Mouse (Mus musculus): ENCODE results near the gene Rgsl1. TPM values are rescaled to one million over a fixed set of nuclear protein-coding genes. Genes with fewer than 3 reads are reported as not detected.

Gene Rgsl1
- polyA plus RNA-seq, 1 experiment from 2014 or later, result not detected

DNA sequence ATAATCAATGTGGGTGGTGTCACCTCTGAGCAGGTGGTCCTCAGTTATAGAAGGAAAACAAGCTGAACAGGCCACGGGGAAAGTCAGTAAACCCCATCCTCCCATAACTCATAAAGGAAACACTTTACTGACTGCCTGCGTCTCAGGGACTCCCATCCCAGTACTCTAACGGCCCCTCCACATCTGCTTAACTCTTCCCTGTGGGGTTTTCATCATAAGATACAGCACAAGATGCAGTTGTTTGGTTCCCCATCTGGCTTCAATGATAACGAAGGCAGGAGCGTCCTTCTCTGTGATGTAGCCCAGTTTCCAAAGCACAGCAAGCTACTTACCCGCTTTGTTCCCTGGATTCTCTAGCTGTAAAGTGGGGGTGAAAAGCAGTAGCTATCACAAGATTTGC is 93.9 kb downstream of the Rgsl1 start:
- peaks cover 70% of the 10 kb centered on the region for H3K4me1 ChIP-seq (replicated peaks)
- 21% methylated on average over 6 of the region's 6 CpGs for WGBS (ENCODE audit: insufficient replicate concordance)
- H3K4me2 ChIP-seq, result peak overlapping the region; percentile 71
- no peaks in the 10 kb centered on the region for H3K9me3 ChIP-seq (replicated peaks)
- peak overlapping the region; percentile 56 for H3K4me3 ChIP-seq (replicated peaks)
- H3K27me3 ChIP-seq, result no peaks in the 10 kb centered on the region
- peak; percentile 70 for ATAC-seq (ENCODE audit: low read depth)
- DNase-seq, result peak; percentile 55
- peaks cover 16% of the 10 kb centered on the region for H3K36me3 ChIP-seq
- H3K27ac ChIP-seq, result peak overlapping the region; percentile 93
- peak overlapping the region; percentile 73 for H3K9ac ChIP-seq

DNA sequence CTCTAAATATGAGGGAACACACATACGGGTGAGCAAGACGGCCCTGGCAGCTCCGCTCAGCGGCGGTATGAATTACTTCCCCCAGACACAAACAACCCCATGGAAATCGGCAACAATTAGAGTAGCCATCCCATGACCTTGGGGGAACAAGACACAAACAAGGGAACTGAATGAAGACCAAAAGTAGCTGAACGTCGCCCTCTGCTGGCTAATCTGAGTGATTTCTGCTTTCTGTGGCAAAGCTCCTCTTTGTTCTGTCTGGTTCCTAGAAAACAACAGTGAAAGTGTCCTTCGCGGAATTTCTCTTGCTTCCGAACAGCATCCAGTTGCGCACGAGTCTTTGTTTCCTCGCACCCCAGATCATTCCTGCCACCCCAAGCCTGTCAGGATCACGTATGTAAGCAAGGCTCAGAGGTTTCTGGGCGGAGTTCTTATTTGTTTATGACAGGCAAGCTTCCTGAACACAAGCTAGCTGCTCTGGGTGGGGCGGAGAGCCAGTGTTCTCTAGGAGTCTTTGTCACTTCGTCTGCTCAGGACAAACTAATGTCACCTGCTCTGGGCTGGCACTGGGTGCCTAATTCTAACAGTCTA is 94.6 kb downstream of the Rgsl1 start, which contains the start of gene Rnasel:
Gene Rnasel, plus strand, starts transcription at position 216 of the 591 bp plus-strand sequence.
- Histone ChIP-seq H3K27ac (peak within 1 kb of the TSS; percentile 93), H3K9me3 (replicated peaks) (no peaks in the 10 kb centered on the region), H3K4me1 (replicated peaks) (peaks cover 68% of the 10 kb centered on the region), H3K4me2 (peak within 1 kb of the TSS; percentile 71), H3K4me3 (replicated peaks) (peak within 1 kb of the TSS; percentile 56), H3K9ac (peak within 1 kb of the TSS; percentile 73), H3K27me3 (no peaks in the 10 kb centered on the region), H3K36me3 (peaks cover 9% of the 10 kb centered on the region)
- 1% methylated on average over 18 of the region's 18 CpGs for WGBS (ENCODE audit: insufficient replicate concordance)
- DNase-seq (peak; percentile 69), ATAC-seq (ENCODE audit: low read depth) (peak; percentile 76)

DNA sequence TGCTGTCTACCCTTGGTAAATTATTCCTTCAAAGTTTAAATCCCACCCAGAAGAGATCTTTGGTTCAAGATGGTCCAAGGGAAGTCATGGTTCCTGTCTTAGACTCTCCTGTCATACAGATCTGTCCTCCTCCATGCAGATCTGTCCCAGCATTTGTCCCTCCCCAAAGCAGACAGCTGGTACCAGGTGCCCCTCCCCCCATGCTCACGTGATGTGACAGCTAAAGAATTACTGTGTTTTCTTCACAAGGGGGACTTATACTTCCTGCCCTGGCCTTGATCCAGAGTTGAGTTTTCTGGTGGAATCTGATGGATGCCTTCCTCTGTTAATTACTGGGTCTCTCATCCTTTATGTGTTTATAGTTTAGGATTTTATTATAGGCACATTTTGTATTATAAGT is 95.4 kb downstream of the Rgsl1 start:
- Histone ChIP-seq H3K27ac (peak overlapping the region; percentile 93), H3K4me1 (replicated peaks) (peaks cover 61% of the 10 kb centered on the region), H3K4me2 (peak overlapping the region; percentile 71), H3K27me3 (no peaks in the 10 kb centered on the region), H3K9ac (peak overlapping the region; percentile 73), H3K9me3 (replicated peaks) (no peaks in the 10 kb centered on the region), H3K36me3 (peaks cover 1% of the 10 kb centered on the region), H3K4me3 (replicated peaks) (peak overlapping the region; percentile 56)
- ATAC-seq (ENCODE audit: low read depth), result peak; percentile 21; the same call in 1 of the 2 replicates
- peak; percentile 68 for DNase-seq
- 0% methylated on average over 1 of the region's 1 CpGs for WGBS (ENCODE audit: insufficient replicate concordance)

DNA sequence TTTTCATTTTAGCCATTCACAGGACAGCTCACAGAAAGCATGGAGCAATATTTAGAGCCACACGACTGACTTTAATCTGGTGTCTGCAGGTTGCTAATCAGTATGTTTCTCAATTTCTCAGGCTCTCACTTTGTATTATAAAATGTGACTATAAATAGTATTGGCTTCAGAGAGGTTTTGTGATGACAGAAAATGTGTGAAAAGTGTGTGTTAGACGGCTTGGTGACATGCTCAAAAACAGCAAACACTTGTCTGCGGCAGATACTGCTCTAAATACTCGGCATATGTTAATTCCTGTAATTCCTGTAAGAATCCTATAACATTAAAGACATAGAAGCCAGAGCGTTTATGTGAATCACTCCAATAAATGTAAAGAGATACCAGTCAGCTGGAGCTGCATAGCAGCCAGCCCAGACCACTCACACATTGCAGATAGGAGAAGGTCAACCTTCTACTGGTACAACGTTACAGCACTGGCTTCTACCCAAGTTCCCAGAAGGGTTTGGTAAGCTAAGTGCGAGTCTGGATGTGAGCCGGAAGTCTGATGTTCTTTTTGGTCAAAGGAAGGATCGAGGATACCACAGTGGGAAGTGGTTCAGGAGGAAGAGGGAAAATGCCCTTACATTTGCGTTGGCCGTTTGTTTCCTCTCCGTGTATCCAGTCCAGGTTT is 95.9 kb downstream of the Rgsl1 start:
- Histone ChIP-seq H3K27ac (peak overlapping the region; percentile 93; the same call in 1 of the 2 replicates), H3K4me1 (replicated peaks) (peaks cover 57% of the 10 kb centered on the region), H3K9ac (peak overlapping the region; percentile 73), H3K4me3 (replicated peaks) (peak overlapping the region; percentile 56), H3K27me3 (no peaks in the 10 kb centered on the region), H3K4me2 (peak overlapping the region; percentile 71), H3K9me3 (replicated peaks) (no peaks in the 10 kb centered on the region), H3K36me3 (no peaks in the 10 kb centered on the region)
- ATAC-seq (ENCODE audit: low read depth) (no peak), DNase-seq (no peak)
- WGBS (ENCODE audit: insufficient replicate concordance), result 51% methylated on average over 12 of the region's 12 CpGs

DNA sequence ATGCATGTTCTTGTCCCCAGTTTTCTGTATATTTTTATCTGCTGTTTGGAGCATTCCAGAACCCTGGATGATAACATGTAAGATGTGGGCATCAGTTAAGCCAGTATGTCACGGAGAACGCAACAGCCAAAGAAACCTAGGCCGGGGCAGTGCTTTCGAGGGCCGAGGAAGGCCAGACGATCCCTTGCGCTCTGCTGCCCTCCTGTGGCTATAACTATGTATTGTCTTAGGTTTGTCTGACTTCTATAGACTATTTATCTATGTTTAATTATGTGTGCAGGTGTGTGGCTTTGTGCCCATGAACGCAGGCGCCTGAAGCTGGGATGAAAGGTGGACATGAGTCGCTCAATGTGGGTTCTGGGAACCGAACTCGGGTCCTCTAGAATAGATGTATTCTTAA is 97.2 kb downstream of the Rgsl1 start:
- Histone ChIP-seq H3K9ac (no peak overlapping the region), H3K27ac (no peak overlapping the region), H3K4me1 (replicated peaks) (peaks cover 46% of the 10 kb centered on the region), H3K9me3 (replicated peaks) (no peaks in the 10 kb centered on the region), H3K36me3 (no peaks in the 10 kb centered on the region), H3K4me2 (no peak overlapping the region), H3K27me3 (peaks cover 3% of the 10 kb centered on the region), H3K4me3 (replicated peaks) (no peak overlapping the region)
- DNase-seq (peak; percentile 57), ATAC-seq (ENCODE audit: low read depth) (no peak)
- 4% methylated on average over 12 of the region's 12 CpGs for WGBS (ENCODE audit: insufficient replicate concordance)

DNA sequence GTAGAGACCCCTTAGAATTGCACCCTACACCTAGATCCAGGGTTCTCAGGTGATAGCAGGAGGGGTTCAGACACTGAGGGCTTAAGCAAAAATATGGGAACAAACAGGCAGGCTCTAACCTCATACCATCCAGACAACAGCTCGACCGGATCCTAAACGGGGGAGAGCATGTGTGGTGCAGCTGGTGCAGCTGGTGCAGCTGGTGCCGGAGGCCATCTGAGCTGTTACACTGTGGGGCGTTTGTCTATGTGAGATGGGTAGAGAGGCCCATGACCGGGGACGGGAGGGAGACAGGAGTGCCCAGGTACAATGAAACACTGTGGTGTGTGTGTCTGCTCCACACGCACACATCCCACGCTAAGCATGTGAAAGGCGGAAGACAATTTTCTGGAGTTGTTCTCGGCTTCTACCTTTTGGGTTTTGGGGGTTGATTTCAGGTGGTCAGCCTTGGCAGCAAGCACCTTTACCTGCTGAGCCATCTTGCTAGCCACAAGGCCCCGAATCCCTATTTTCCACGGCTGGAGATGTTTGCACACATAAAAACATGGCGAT is 97.7 kb downstream of the Rgsl1 start:
- no peak overlapping the region for H3K9ac ChIP-seq
- DNase-seq (no peak), ATAC-seq (ENCODE audit: low read depth) (no peak)
- peaks cover 40% of the 10 kb centered on the region for H3K4me1 ChIP-seq (replicated peaks)
- peaks cover 7% of the 10 kb centered on the region for H3K27me3 ChIP-seq
- no peak overlapping the region for H3K27ac ChIP-seq
- WGBS (ENCODE audit: insufficient replicate concordance), result 74% methylated on average over 14 of the region's 14 CpGs
- H3K36me3 ChIP-seq, result no peaks in the 10 kb centered on the region
- H3K4me3 ChIP-seq (replicated peaks), result no peak overlapping the region
- no peak overlapping the region for H3K4me2 ChIP-seq
- no peaks in the 10 kb centered on the region for H3K9me3 ChIP-seq (replicated peaks)

DNA sequence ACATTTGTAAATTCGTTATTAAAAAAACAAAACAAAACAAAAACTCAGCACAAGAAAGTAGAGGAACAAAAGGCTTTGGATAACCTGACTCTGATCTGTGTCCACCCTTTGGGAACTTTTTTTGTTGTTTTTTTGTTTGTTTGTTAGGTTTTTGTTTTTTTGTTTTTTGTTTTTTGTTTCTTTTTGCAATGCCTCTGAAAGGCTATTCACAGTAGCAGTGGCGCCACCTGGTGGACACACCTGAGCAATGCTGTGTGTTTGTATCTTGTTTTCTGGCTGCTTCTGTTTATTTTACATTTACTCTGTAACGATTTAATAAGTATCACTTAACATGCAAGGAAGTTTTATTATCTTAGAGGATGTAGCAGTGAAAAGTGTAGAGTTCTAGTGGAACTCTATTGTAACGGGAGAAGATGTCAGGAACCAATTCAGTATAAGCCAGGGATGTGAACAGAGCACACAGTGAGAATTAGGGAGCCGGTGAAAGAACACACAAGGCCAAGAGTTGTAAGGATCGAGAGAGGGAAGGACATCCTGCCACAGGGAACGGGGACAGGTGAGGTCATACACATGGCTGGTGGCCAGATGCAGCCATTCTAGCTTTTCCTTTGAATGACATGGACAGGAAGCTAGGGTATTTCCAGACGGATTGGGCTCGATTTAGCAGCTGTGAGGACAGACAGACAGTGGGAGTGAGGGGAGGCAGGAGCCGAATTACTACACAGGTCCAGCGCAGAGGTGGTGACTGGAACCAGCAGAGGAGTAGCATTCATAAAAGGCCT is 101.4 kb downstream of the Rgsl1 start:
- H3K4me1 ChIP-seq (replicated peaks), result peaks cover 7% of the 10 kb centered on the region
- peaks cover 44% of the 10 kb centered on the region for H3K27me3 ChIP-seq
- H3K9me3 ChIP-seq (replicated peaks), result no peaks in the 10 kb centered on the region
- no peak overlapping the region for H3K4me2 ChIP-seq
- no peak for ATAC-seq (ENCODE audit: low read depth)
- H3K36me3 ChIP-seq, result no peaks in the 10 kb centered on the region
- no peak overlapping the region for H3K27ac ChIP-seq
- DNase-seq, result peak; percentile 33
- no peak overlapping the region for H3K4me3 ChIP-seq (replicated peaks)
- WGBS (ENCODE audit: insufficient replicate concordance), result 39% methylated on average over 11 of the region's 11 CpGs
- H3K9ac ChIP-seq, result no peak overlapping the region

DNA sequence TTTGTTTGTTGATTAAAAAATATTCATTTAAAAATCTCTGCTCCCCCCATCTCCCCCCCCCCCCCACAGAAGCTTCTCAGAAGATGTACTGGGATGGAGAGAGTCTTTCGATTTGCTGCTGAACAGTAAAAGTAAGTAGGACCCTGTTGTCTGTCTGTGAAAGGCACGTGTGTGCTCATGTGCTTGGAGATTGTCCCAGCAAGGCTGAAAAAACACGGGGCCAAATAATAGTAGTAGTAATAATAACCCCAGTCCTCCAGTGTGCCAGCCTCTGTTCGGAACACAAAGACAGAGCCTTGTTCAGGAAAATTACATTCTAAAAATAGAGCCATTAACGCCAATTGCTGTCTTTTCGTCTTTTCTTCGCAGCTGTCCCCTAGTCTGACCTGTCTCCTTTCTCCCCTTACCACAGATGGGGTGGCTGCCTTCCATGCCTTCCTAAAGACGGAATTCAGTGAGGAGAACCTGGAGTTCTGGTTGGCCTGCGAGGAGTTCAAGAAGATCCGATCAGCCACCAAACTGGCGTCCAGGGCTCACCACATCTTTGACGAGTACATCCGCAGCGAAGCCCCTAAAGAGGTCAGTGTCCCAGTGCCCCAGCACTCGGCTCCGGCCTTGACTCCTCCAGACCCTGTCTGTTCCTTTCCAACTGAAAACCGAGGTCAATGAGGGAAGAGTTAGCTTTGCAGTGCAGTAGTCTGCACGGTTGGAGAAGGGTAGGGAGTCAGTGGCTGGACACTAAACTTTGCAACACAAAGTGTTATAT is 102.2 kb downstream of the Rgsl1 start:
- no peak for DNase-seq
- no peak overlapping the region for H3K27ac ChIP-seq
- no peaks in the 10 kb centered on the region for H3K9me3 ChIP-seq (replicated peaks)
- WGBS (ENCODE audit: insufficient replicate concordance), result 61% methylated on average over 18 of the region's 18 CpGs
- no peak overlapping the region for H3K4me2 ChIP-seq
- H3K4me1 ChIP-seq (replicated peaks), result no peaks in the 10 kb centered on the region
- H3K36me3 ChIP-seq, result no peaks in the 10 kb centered on the region
- no peak overlapping the region for H3K9ac ChIP-seq
- peaks cover 52% of the 10 kb centered on the region for H3K27me3 ChIP-seq
- H3K4me3 ChIP-seq (replicated peaks), result no peak overlapping the region
- no peak for ATAC-seq (ENCODE audit: low read depth)

DNA sequence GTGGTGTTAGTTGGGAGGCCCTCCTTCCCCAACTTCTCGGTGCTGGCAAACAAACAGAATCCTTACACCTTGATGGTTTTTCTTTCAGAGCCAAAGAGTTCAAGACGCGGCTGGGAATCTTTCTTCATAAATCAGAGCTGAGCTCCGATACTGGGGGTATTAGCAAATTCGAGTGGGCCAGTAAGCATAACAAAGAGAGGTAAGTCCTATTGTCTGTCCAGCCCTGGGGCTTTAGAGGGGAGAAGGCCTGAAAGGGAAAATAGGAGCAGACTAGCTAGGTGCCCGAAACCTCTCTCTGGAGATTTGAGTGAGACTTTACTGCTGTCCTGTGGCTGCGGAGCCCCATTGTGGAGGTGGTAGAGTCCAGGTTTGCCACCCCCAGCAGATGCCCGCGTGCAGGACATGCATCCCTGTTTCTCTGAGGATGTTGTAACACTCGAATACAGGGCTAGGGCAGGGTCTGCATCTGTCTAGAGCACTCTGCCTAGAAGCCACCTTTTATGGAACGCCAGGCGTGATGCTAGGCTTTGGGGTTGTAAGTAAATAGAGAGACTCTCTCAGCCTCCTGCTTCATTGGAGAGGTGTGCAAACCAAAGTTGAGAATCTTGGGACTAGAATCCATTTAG is 103.1 kb downstream of the Rgsl1 start:
- H3K27me3 ChIP-seq, result peaks cover 52% of the 10 kb centered on the region
- H3K36me3 ChIP-seq, result no peaks in the 10 kb centered on the region
- H3K4me3 ChIP-seq (replicated peaks), result no peak overlapping the region
- DNase-seq, result no peak
- peak overlapping the region; percentile 50 for H3K4me2 ChIP-seq
- H3K27ac ChIP-seq, result no peak overlapping the region
- no peaks in the 10 kb centered on the region for H3K4me1 ChIP-seq (replicated peaks)
- H3K9me3 ChIP-seq (replicated peaks), result no peaks in the 10 kb centered on the region
- WGBS (ENCODE audit: insufficient replicate concordance), result 39% methylated on average over 12 of the region's 12 CpGs
- ATAC-seq (ENCODE audit: low read depth), result no peak
- H3K9ac ChIP-seq, result no peak overlapping the region

DNA sequence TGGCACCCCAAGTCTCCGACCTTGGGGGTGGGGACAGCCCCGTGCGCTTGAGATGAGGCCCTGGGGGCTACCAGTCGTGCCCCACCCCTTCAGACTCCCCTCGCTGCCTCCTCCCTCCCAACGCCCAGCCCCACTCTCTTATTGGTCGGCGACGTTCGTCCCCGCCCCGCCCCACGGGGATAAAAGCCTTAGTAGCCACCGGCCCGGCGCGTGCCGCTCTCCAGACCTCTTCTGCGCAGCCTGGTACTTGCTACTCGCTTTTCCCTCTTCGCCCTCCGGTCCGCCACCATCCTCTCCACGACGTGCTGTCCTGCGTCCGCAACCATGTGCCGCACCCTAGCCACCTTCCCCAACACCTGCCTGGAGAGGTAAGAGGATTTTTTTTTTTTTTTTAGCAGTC is 103.8 kb downstream of the Rgsl1 start, which contains the start of gene Rgs16:
Gene Rgs16, plus strand, starts transcription at position 205 of the 400 bp plus-strand sequence.
- 1% methylated on average over 28 of the region's 28 CpGs for WGBS (ENCODE audit: insufficient replicate concordance)
- DNase-seq, result no peak
- peaks cover 52% of the 10 kb centered on the region for H3K27me3 ChIP-seq

More for the DNA sequence above, 103.8 kb downstream of the Rgsl1 start, which contains the start of gene Rgs16:
- H3K4me3 ChIP-seq (replicated peaks), result peak within 1 kb of the TSS; percentile 31
- H3K9ac ChIP-seq, result no peak within 1 kb of the TSS
- H3K27ac ChIP-seq, result no peak within 1 kb of the TSS
- H3K9me3 ChIP-seq (replicated peaks), result no peaks in the 10 kb centered on the region
- H3K4me1 ChIP-seq (replicated peaks), result no peaks in the 10 kb centered on the region
- H3K4me2 ChIP-seq, result peak within 1 kb of the TSS; percentile 50
- ATAC-seq (ENCODE audit: low read depth), result peak; percentile 56; the same call in 1 of the 2 replicates
- no peaks in the 10 kb centered on the region for H3K36me3 ChIP-seq
